Mouse (Mus musculus) small intestine, adult 2 months (tissue): ENCODE data around the gene Mutyh. TPM values are rescaled to one million over a fixed set of nuclear protein-coding genes. Genes with fewer than 3 reads are reported as not detected.

Experiments
- H3K27ac ChIP-seq: fragments of 200-500 bp; 2 replicates; pipeline ENCODE4 v1.5.1; 2012; ENCODE audit warnings: low read depth, low read length, control low read depth, inconsistent platforms; ENCODE audit not compliant: insufficient read depth
- H3K27me3 ChIP-seq: fragments of 200-500 bp; 2 replicates; pipeline ENCODE4 v1.6.1; 2012; ENCODE audit warnings: mild to moderate bottlenecking, moderate library complexity, low read length, inconsistent platforms; ENCODE audit not compliant: control insufficient read depth, insufficient read depth
- H3K36me3 ChIP-seq: fragments of 200-500 bp; 2 replicates; pipeline ENCODE4 v1.6.1; 2012; ENCODE audit warnings: mild to moderate bottlenecking, low read length, control low read depth, inconsistent platforms; ENCODE audit not compliant: control insufficient read depth, insufficient read depth
- H3K4me1 ChIP-seq: fragments of 200-500 bp; 2 replicates; pipeline ENCODE4 v1.6.1; 2012; ENCODE audit warnings: low read length, inconsistent platforms, mixed read lengths; ENCODE audit not compliant: control insufficient read depth, insufficient read depth, insufficient read length
- H3K4me3 ChIP-seq: fragments of 200-500 bp; 2 replicates; pipeline ENCODE4 v1.5.1; 2012; ENCODE audit warnings: low read depth, mild to moderate bottlenecking, control low read depth, inconsistent platforms, low read length, moderate library complexity
- CTCF ChIP-seq: fragments of 200-500 bp; IDR thresholded peaks from 2 replicates; pipeline ENCODE4 v1.5.1; 2012; ENCODE audit warnings: low read depth, mild to moderate bottlenecking, control low read depth, inconsistent platforms, low read length, moderate library complexity, mixed read lengths; ENCODE audit not compliant: insufficient replicate concordance, insufficient read length; ENCODE audit errors: extremely low read depth
- POLR2A ChIP-seq: fragments of 200-500 bp; IDR thresholded peaks from 2 replicates; pipeline ENCODE4 v1.6.1; 2012; ENCODE audit warnings: low read depth, mild to moderate bottlenecking, control low read depth, inconsistent platforms, low read length, moderate library complexity
- WGBS: fragments of 180-500 bp; shearing (Covaris S2); methylation state at CpG from one replicate; pipeline ENCODE4 v1.1.7; 2018; 5-methylcytosine and 5-hydroxymethylcytosine counted together
- polyA plus RNA-seq: library from polyadenylated mRNA; depleted of rRNA; stranded (reverse); fragments of >200 nt; gene quantifications from 2 replicates; pipeline ENCODE4 v1.2.3, GENCODE M21; 2012; rRNA removed

Gene Mutyh
- 2.2 and 3.4 TPM in 2 replicates for polyA plus RNA-seq

- Histone ChIP-seq H3K4me1 (peaks cover 3% of the 10 kb centered on the region; the same call in 1 of the 2 replicates), H3K36me3 (peaks cover 33% of the 10 kb centered on the region), H3K4me3 (peak within 1 kb of the TSS; percentile 88), H3K27ac (peak within 1 kb of the TSS; percentile 83), H3K27me3 (no peaks in the 10 kb centered on the region)
- 1% methylated on average over 58 of the region's 58 CpGs for WGBS
- TF ChIP-seq CTCF (no peak), POLR2A (peak; percentile 44; the same call in 1 of the 2 replicates)
These were observed at the start of gene Mutyh, which contains the start of gene Toe1 for GRCm38 (mm10) chr4:116807197-116808129. Mutyh (plus strand) TSS chr4:116807723. Toe1 (minus strand) TSS chr4:116807640.

- Histone ChIP-seq H3K27ac (no peak overlapping the region), H3K36me3 (no peaks in the 10 kb centered on the region; the same call in 1 of the 2 replicates), H3K4me3 (no peak overlapping the region), H3K4me1 (0 out of 2 replicates have a peak, but pooled peaks cover 2% of the 10 kb centered on the region), H3K27me3 (no peaks in the 10 kb centered on the region)
- WGBS, result 76% methylated on average over 2 of the region's 2 CpGs
- TF ChIP-seq POLR2A, result no peak
- TF ChIP-seq CTCF, result no peak
These were observed 45.6 kb upstream of the Mutyh start for GRCm38 (mm10) chr4:116761914-116762313.

- Histone ChIP-seq H3K27me3 (no peaks in the 10 kb centered on the region), H3K4me1 (0 out of 2 replicates have a peak, but pooled peaks cover 2% of the 10 kb centered on the region), H3K36me3 (no peaks in the 10 kb centered on the region; the same call in none of the 2 replicates), H3K27ac (no peak overlapping the region; the same call in 1 of the 2 replicates), H3K4me3 (no peak overlapping the region)
- WGBS, result 77% methylated on average over 5 of the region's 5 CpGs
- no peak for TF ChIP-seq CTCF
- no peak for TF ChIP-seq POLR2A
These were observed 43.5 kb upstream of the Mutyh start for GRCm38 (mm10) chr4:116764001-116764400.

GRCm38 (mm10) chr4:116768510-116768909 lies 39.0 kb upstream of the Mutyh start:
- H3K27me3 ChIP-seq, result no peaks in the 10 kb centered on the region
- TF ChIP-seq CTCF (no peak), POLR2A (no peak)
- H3K36me3 ChIP-seq, result peaks cover 7% of the 10 kb centered on the region; the same call in 1 of the 2 replicates
- H3K4me1 ChIP-seq, result 0 out of 2 replicates have a peak, but pooled peaks cover 2% of the 10 kb centered on the region
- H3K27ac ChIP-seq, result no peak overlapping the region
- 78% methylated on average over 5 of the region's 5 CpGs for WGBS
- no peak overlapping the region for H3K4me3 ChIP-seq

- Histone ChIP-seq H3K4me3 (no peak overlapping the region), H3K4me1 (no peaks in the 10 kb centered on the region), H3K27me3 (no peaks in the 10 kb centered on the region), H3K36me3 (peaks cover 7% of the 10 kb centered on the region; the same call in 1 of the 2 replicates), H3K27ac (no peak overlapping the region)
- TF ChIP-seq POLR2A, result no peak
- TF ChIP-seq CTCF, result no peak
These were observed 38.5 kb upstream of the Mutyh start for GRCm38 (mm10) chr4:116769060-116769459.

- 91% methylated on average over 5 of the region's 5 CpGs for WGBS
These were observed 31.1 kb upstream of the Mutyh start for GRCm38 (mm10) chr4:116776391-116776790.

GRCm38 (mm10) chr4:116777079-116777478 lies 30.4 kb upstream of the Mutyh start:
- no peak overlapping the region for H3K27ac ChIP-seq
- H3K27me3 ChIP-seq, result no peaks in the 10 kb centered on the region
- H3K4me3 ChIP-seq, result no peak overlapping the region
- no peaks in the 10 kb centered on the region for H3K4me1 ChIP-seq
- peaks cover 7% of the 10 kb centered on the region; the same call in 1 of the 2 replicates for H3K36me3 ChIP-seq
- 95% methylated on average over 3 of the region's 3 CpGs for WGBS
- TF ChIP-seq CTCF, result no peak
- no peak for TF ChIP-seq POLR2A

More at GRCm38 (mm10) chr4:116776391-116776790, 31.1 kb upstream of the Mutyh start:
- Histone ChIP-seq H3K4me1 (no peaks in the 10 kb centered on the region), H3K36me3 (peaks cover 10% of the 10 kb centered on the region; the same call in 1 of the 2 replicates), H3K27ac (no peak overlapping the region), H3K27me3 (no peaks in the 10 kb centered on the region), H3K4me3 (no peak overlapping the region)
- no peak for TF ChIP-seq POLR2A
- TF ChIP-seq CTCF, result peak; percentile 9; the same call in 1 of the 2 replicates
